Mouse (Mus musculus) MEL (cell line): Measurements from ENCODE around the gene Gadd45gip1.

ENCODE experiments used
- GABPA ChIP-seq: IDR thresholded peaks from 2 replicates; pipeline ENCODE4 v1.6.1; 2012; ENCODE audit warnings: low read depth, mild to moderate bottlenecking, inconsistent platforms, low read length, improper control_type of control experiment, moderate library complexity
- MAZ ChIP-seq: IDR thresholded peaks from 2 replicates; pipeline ENCODE4 v1.6.1; 2012; ENCODE audit warnings: low read depth, mild to moderate bottlenecking, inconsistent platforms, low read length, improper control_type of control experiment
- MYB ChIP-seq: IDR thresholded peaks from 2 replicates; pipeline ENCODE4 v1.6.1; 2011; ENCODE audit warnings: mild to moderate bottlenecking, low read depth, low read length, improper control_type of control experiment
- POLR2A ChIP-seq, 2 experiments: IDR thresholded peaks; 2 replicates each; pipeline ENCODE4 v1.6.1; 2011 to 2012; ENCODE audit warnings: low read length in 2 of 2, mild to moderate bottlenecking in 2 of 2, control low read depth in 1 of 2, improper control_type of control experiment in 1 of 2, low read depth in 1 of 2, moderate library complexity in 1 of 2; ENCODE audit not compliant: control insufficient read depth in 1 of 2, insufficient read depth in 1 of 2, poor library complexity in 1 of 2
- ZNF384 ChIP-seq: IDR thresholded peaks from 2 replicates; pipeline ENCODE4 v1.6.1; 2012; ENCODE audit warnings: low read depth, mild to moderate bottlenecking, inconsistent platforms, low read length, improper control_type of control experiment

GRCm38 (mm10) chr8:84847684-84848435, 16.5 kb downstream of the Gadd45gip1 start:
- peak; percentile 98 for TF ChIP-seq MYB
- TF ChIP-seq MAZ, result peak; percentile 94
- TF ChIP-seq GABPA, result no peak
- peak in 1 of 2 experiments; percentile 57; a peak in 2 of 4 replicates for TF ChIP-seq POLR2A (IDR thresholded peaks at IDR 0.05; ENCODE audit: control insufficient read depth in 1 of 2, insufficient read depth in 1 of 2, low read depth in 1 of 2, low read length in 2 of 2, poor library complexity in 1 of 2)
- peak; percentile 91 for TF ChIP-seq ZNF384
